Mouse (Mus musculus) heart, postnatal 14 days (tissue): ENCODE results near the gene Madd. TPM values are rescaled to one million over a fixed set of nuclear protein-coding genes. Genes with fewer than 3 reads are reported as not detected.

Experiments
- DNase-seq, 2 experiments: peaks; one replicate each; pipeline ENCODE4 v3.0.0; 2021 to 2022
- intact Hi-C: fragments of 180-260 bp; cut with DNase I; formaldehyde crosslinking; loops from one replicate; pipeline ENCODE4 v1.15.1; 2025
- total RNA-seq, 2 experiments: library from RNA; stranded (reverse); gene quantifications; 2 replicates each; pipeline ENCODE4 v1.2.3; 2021

Madd gene
- total RNA-seq, 2 experiments from 2014 or later: 6.6 to 7.7 TPM

DNA sequence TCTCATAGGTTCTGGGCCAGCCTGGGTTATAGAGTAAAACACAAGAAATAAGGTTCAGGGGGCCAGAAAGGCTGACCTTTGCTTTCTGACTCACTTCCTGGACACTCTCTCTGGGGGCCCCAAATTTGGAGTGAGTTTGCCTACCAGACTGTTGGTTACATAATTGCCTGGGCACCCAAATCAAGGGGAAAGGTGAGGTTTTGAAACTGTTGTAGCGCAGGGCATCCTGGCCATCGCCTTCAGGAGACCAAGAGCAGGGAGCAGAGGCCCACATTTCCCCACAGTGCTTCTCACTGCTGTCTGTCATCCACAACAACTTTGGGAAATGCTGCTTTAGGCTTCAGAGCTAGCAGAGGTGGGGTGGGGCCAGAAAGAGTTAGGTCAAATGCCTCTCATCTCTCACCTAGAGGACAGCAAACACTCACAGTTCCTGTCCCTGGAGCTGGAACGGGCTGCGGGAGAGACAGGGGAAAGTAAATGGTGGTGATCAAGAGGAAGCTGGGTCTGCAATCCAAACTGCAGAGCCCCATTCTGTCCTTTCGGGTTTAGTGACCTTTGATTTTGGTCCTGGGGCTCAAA lies 73.7 kb downstream of the Madd start:
- DNase-seq: no peak
- intact Hi-C loops: loop anchor here (10.0 kb wide), 1 partner anchor 155 kb away; the partner anchor contains the start of gene Arfgap2

DNA sequence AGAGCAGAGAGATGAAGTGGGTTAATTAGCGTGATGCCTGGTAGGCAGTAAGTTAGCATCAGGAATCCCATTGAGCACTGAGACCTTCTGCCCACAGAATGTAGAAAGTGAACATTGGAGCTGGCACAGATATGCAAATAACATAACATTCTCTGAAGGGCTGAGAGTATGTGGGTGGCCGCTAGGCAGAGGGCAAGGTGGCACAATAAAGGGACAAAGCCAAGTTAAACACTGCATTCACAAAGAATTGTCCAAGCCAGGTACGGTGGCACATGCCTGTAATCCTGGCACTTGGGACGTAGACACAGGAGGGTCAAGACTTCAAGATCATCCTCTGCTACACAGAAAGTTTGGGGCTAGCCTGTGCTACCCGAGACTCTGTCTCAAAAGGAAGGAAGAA lies 74.4 kb downstream of the Madd start:
- intact Hi-C loops: no loop called here
- no peak for DNase-seq

- DNase-seq: no peak
- intact Hi-C loops: no loop called here
These were observed 75.5 kb downstream of the Madd start for GRCm38 (mm10) chr2:91108156-91108555.

GRCm38 (mm10) chr2:91101124-91101740 lies 82.4 kb downstream of the Madd start:
- intact Hi-C loops: loop anchor here (1.0 to 2.0 kb wide), 2 partner anchors 31 to 234 kb away; partner anchors contain the start of gene Slc39a13
- DNase-seq: peak; percentile 92 to 96

DNA sequence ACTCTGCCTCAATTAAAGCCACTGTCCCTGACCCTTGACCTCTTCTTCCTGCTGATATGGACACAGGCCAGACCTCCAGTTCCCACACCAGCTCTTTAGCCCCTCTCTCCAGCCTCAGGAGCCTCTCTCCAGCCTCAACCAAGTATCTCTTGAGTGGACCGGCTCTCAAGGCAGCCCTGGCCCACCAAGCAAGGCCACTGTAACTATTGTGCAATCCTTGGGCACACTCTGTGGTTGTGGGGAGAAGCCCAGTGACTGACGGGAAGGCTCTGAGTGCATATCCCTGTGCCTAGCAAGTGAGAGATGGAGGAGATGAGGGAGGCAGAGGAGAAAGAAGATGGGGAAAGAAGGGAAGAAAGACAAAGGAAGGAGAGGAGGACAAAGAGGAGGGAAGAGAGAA lies 85.5 kb downstream of the Madd start:
- no peak for DNase-seq
- intact Hi-C loops: no loop called here

DNA sequence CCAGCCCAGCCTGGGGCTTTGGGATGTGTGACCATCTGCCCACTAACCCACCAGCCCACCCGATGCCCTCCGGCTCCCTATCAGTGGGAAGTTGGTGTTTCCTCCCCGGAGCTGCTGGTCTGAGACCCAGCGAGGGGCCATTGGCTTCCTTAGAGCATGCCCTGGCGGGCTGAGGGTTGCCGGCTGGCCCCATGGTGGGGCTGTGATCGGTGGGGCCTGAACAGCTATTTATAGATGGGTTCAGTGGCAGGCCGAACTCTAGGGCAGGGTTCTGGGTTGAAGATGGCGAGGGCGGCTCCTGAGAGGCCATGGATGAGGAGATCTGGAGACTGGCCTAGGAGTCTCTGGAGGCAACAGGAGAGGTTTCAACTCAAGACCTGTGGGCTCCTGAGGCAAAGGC lies 86.6 kb downstream of the Madd start:
- intact Hi-C loops: no loop called here
- DNase-seq: no peak

DNA sequence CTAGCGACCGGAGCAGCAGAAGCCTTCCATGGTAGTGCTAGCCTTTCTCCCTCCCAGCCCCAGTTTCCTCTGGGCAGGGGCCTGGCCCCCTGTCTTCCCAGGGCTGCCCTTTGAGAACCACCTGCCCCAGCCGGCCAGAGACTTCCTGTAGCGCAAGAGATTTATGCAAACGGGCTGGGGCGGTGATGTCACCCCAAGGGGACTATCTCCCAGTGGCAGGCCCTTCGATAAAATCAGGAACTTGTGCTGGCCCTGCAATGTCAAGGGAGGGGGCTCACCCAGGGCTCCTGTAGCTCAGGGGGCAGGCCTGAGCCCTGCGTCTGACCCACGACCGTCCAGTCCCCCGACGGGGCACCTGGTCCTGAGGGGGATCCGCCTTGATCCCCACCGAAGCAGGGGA lies 87.1 kb downstream of the Madd start:
- intact Hi-C loops: no loop called here
- DNase-seq: no peak

DNA sequence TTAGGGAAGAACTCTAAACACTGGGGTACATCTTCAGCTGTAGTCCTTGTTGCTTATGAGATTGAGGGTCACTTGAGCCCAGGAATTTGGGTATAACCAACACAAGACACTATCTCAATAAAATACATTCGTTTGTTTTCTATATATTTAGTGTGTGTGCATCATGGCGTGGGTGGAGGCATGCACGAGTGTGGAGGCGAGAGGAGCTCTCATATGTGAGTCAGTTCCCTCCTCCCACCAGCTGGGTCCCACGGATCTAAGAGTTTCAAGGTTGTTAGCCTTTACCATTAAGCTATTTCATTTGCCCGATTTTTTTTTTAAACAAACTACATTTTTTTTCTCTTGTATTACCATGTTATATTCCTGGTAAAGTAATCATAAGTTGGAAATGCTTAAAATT lies 92.8 kb downstream of the Madd start:
- DNase-seq: no peak
- intact Hi-C loops: no loop called here

GRCm38 (mm10) chr2:91090208-91090607 lies 93.4 kb downstream of the Madd start:
- no peak for DNase-seq
- intact Hi-C loops: no loop called here

GRCm38 (mm10) chr2:91088987-91089386 lies 94.7 kb downstream of the Madd start:
- intact Hi-C loops: no loop called here
- DNase-seq: no peak

DNA sequence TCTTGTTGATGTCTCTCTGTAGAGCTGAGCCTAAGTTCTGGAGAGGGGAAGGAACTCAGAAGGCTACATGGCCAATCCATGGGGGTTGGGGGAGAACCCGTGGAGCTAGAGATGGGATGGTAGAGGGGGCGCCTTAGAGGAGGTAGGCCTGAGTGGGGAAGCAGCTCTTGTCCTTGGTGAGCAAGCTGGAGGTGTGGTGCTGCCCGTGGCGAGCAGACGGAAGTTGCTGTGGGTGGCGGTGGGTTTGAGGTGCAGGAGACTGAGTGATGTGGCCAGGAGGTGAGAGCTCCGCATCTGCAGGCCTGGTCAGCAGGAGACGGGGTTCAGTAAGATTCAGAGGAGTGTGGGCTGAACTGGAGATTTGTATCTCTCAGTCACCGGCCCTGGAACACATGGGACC lies 96.2 kb downstream of the Madd start:
- DNase-seq: no peak
- intact Hi-C loops: no loop called here

Other genes with a start within 250 kb of the Madd start
- gene Celf1, start 243.5 kb downstream of the Madd start, total RNA-seq: 10 to 100 TPM; 87.1 to 89.0 TPM
- gene Rapsn, start 148.2 kb downstream of the Madd start, total RNA-seq: 10 to 100 TPM; 11.6 to 12.4 TPM
- 100 to 1,000 TPM; 209 to 211 TPM for gene Psmc3, start 129.8 kb downstream of the Madd start, total RNA-seq
- gene Slc39a13, start 113.4 kb downstream of the Madd start, total RNA-seq: 10 to 100 TPM; 24.7 to 25.5 TPM
- 1 to 10 TPM; 4.1 TPM for gene Spi1, start 101.4 kb downstream of the Madd start, total RNA-seq
- gene Mybpc3, start 65.7 kb downstream of the Madd start, total RNA-seq: 1,000 to 10,000 TPM; 1,701 to 1,920 TPM
- 10 to 100 TPM in 1 of 2 experiments, 1 to 10 TPM in 1; 8.6 to 11.8 TPM for gene Nr1h3, start 19.0 kb upstream of the Madd start, total RNA-seq
- gene Acp2, start 19.0 kb upstream of the Madd start, total RNA-seq: 10 to 100 TPM; 18.1 to 19.7 TPM
- gene Ddb2, start 53.1 kb upstream of the Madd start, total RNA-seq: 1 to 10 TPM; 4.6 to 6.3 TPM
- 100 to 1,000 TPM; 106 to 109 TPM for gene Pacsin3, start 72.1 kb upstream of the Madd start, total RNA-seq
- gene Arfgap2, start 81.1 kb upstream of the Madd start, total RNA-seq: 10 to 100 TPM; 59.2 to 62.4 TPM